Mouse (Mus musculus) small intestine, adult 2 months (tissue): Measurements from ENCODE around the gene Rbm10. TPM values are rescaled to one million over a fixed set of nuclear protein-coding genes. Genes with fewer than 3 reads are reported as not detected.

Source experiments
- H3K27ac ChIP-seq: fragments of 200-500 bp; 2 replicates; pipeline ENCODE4 v1.5.1; 2012; ENCODE audit warnings: low read depth, low read length, control low read depth, inconsistent platforms; ENCODE audit not compliant: insufficient read depth
- H3K27me3 ChIP-seq: fragments of 200-500 bp; 2 replicates; pipeline ENCODE4 v1.6.1; 2012; ENCODE audit warnings: mild to moderate bottlenecking, moderate library complexity, low read length, inconsistent platforms; ENCODE audit not compliant: control insufficient read depth, insufficient read depth
- H3K36me3 ChIP-seq: fragments of 200-500 bp; 2 replicates; pipeline ENCODE4 v1.6.1; 2012; ENCODE audit warnings: mild to moderate bottlenecking, low read length, control low read depth, inconsistent platforms; ENCODE audit not compliant: control insufficient read depth, insufficient read depth
- H3K4me1 ChIP-seq: fragments of 200-500 bp; 2 replicates; pipeline ENCODE4 v1.6.1; 2012; ENCODE audit warnings: low read length, inconsistent platforms, mixed read lengths; ENCODE audit not compliant: control insufficient read depth, insufficient read depth, insufficient read length
- H3K4me3 ChIP-seq: fragments of 200-500 bp; 2 replicates; pipeline ENCODE4 v1.5.1; 2012; ENCODE audit warnings: low read depth, mild to moderate bottlenecking, control low read depth, inconsistent platforms, low read length, moderate library complexity
- CTCF ChIP-seq: fragments of 200-500 bp; IDR thresholded peaks from 2 replicates; pipeline ENCODE4 v1.5.1; 2012; ENCODE audit warnings: low read depth, mild to moderate bottlenecking, control low read depth, inconsistent platforms, low read length, moderate library complexity, mixed read lengths; ENCODE audit not compliant: insufficient replicate concordance, insufficient read length; ENCODE audit errors: extremely low read depth
- POLR2A ChIP-seq: fragments of 200-500 bp; IDR thresholded peaks from 2 replicates; pipeline ENCODE4 v1.6.1; 2012; ENCODE audit warnings: low read depth, mild to moderate bottlenecking, control low read depth, inconsistent platforms, low read length, moderate library complexity
- WGBS: fragments of 180-500 bp; shearing (Covaris S2); methylation state at CpG from one replicate; pipeline ENCODE4 v1.1.7; 2018; 5-methylcytosine and 5-hydroxymethylcytosine counted together
- polyA plus RNA-seq: library from polyadenylated mRNA; depleted of rRNA; stranded (reverse); fragments of >200 nt; gene quantifications from 2 replicates; pipeline ENCODE4 v1.2.3, GENCODE M21; 2012

Gene Rbm10
- polyA plus RNA-seq, 1 experiment: 47.4 TPM

DNA sequence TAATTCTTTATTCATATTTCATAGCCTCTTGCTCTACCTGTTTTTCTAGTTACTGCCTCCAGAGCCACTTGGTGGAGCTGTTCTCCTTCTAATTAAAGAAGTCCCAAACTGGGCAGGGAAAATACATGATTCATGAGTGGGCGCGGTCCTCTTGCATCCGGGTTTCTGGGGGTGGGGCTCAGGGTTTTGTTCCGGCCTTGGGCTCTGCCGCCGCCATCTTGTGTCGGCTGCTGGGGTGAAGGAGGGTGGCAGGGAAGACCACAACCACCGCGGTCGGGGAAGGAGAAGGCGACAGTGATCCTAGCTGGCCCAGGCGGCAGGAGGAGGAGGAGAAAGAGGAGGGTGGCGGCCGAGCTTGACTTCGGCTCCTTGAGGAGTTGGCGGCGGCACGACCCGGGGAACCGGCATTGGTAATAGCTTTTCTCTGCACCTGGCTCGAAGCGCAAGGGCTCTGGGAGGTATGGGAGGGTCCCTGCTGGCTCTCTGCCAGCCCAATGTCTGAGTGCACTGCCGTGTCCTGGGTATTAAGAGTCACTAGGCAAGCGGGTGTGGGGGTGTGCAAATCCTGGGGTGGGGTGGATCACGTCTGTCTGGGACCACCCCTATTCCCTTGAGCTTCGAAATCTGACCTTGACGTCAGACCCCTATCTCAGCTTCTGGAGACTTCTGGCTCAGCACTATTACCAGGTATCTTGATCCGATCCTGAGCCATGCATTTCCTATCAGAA lies 45.6 kb downstream of the Rbm10 start:
- Histone ChIP-seq H3K4me3 (peak overlapping the region; percentile 92), H3K27ac (peak overlapping the region; percentile 82), H3K4me1 (no peaks in the 10 kb centered on the region), H3K27me3 (no peaks in the 10 kb centered on the region), H3K36me3 (peaks cover 3% of the 10 kb centered on the region; the same call in 1 of the 2 replicates)
- TF ChIP-seq POLR2A: peak; percentile 32; the same call in 1 of the 2 replicates
- peak; percentile 24; the same call in 1 of the 2 replicates for TF ChIP-seq CTCF
- WGBS: 17% methylated on average over 27 of the region's 28 CpGs

DNA sequence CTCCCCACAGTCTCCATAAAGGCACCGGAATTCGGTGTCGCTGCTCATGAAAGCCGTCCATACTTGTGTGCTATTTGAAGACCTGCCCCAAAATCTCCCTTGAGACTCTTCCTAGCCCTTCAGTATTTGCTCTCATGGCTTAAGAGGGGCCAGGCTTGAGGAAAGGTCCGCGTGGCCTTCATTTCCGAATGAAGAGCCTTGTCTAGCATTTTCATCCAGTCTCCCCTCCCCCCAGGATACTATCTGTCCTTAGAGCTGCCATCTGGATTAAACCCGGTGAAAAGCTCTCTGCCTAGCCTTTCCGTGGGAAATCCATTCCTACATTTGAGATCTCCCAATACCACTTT lies 46.1 kb downstream of the Rbm10 start:
- Histone ChIP-seq H3K4me3 (peak overlapping the region; percentile 92), H3K27ac (peak overlapping the region; percentile 82; the same call in 1 of the 2 replicates), H3K36me3 (peaks cover 6% of the 10 kb centered on the region), H3K4me1 (no peaks in the 10 kb centered on the region), H3K27me3 (no peaks in the 10 kb centered on the region)
- 9% methylated on average over 9 of the region's 9 CpGs for WGBS
- TF ChIP-seq CTCF (no peak), POLR2A (no peak)

DNA sequence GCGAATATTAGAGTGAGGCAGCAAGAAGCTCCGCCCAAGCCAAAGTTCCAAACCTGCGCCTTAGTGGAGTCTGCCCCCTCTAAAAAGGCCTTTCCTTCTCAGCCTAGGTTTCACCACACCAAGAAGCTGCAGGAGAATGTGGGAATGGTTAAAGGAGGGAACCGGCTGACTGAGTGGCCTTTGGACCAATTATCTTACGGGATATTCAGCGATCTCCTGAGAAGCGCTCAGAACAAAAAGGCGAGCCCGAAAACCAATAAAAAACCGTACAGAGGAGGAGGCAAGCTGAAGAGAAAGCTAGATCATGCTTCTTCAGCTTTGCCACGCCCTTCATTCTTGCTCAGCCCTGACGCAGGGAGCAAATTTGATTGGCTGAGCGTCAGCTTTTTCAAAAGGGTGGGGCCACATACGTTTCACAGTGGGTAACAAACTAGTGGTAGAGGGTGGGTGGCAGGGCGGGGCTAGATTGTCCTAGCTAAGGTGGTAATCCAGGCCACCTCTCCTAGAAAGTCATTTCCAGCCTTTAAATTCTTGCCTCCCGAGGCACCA lies 70.3 kb downstream of the Rbm10 start, which contains the start of gene Cdk16:
Gene Cdk16, plus strand, starts transcription at position 436 of the 549 bp plus-strand sequence.
- TF ChIP-seq CTCF (no peak), POLR2A (no peak)
- Histone ChIP-seq H3K27ac (peak within 1 kb of the TSS; percentile 100), H3K4me1 (0 out of 2 replicates have a peak, but pooled peaks cover 4% of the 10 kb centered on the region), H3K4me3 (peak within 1 kb of the TSS; percentile 76), H3K36me3 (peaks cover 8% of the 10 kb centered on the region), H3K27me3 (no peaks in the 10 kb centered on the region)
- 8% methylated on average over 16 of the region's 16 CpGs for WGBS

DNA sequence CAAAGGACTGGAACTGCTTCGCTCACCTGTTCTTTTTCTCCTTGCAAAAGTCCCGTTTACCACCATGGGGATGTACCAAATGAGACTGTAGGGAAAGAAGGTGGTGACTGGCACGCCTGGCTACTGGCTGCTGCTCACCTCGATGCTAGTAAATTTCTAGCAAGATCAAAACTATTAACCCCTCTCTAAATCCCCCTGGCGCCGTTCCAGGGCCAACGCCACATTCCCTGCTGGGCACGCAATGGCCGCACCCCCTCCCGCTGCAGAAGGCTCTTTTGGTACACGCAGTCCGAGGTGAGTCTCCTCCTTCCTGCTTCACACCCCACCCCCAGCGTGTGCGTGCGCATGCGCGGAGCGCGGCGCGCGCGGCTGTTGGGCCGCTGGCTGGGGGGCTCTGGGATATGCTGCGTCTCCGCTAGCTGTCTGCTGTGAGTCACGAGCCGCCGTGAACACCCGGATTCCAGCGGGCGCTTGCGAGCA lies 70.8 kb downstream of the Rbm10 start:
- TF ChIP-seq CTCF (no peak), POLR2A (peak; percentile 56; the same call in 1 of the 2 replicates)
- H3K27me3 ChIP-seq: no peaks in the 10 kb centered on the region
- 15% methylated on average over 33 of the region's 33 CpGs for WGBS
- 0 out of 2 replicates have a peak, but pooled peaks cover 4% of the 10 kb centered on the region for H3K4me1 ChIP-seq
- peak overlapping the region; percentile 76 for H3K4me3 ChIP-seq
- peaks cover 9% of the 10 kb centered on the region for H3K36me3 ChIP-seq
- H3K27ac ChIP-seq: peak overlapping the region; percentile 100

DNA sequence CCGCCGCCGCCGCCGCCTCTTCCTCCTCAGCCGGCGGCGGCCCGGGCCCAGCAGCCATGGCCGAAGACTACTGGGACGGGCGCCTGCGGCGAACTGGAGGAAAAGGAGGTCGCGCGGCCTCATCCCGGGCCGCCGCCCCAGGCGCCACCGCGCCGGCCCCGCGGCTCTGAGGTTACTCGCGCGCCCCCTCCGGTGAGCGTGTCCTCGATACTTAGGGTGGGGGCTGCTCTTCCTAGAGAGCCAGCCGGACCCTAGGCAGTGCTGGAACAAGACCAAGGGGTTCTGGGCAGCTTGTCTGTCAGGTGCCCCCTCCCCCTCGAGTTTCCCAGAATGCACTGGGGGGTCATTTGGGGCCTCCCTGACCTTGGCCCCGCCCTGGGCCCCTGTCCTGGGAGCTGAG lies 71.3 kb downstream of the Rbm10 start:
- peaks cover 12% of the 10 kb centered on the region for H3K36me3 ChIP-seq
- peak overlapping the region; percentile 76 for H3K4me3 ChIP-seq
- H3K27ac ChIP-seq: peak overlapping the region; percentile 74
- no peaks in the 10 kb centered on the region for H3K27me3 ChIP-seq
- WGBS: 24% methylated on average over 33 of the region's 35 CpGs
- TF ChIP-seq POLR2A (no peak), CTCF (no peak)
- 0 out of 2 replicates have a peak, but pooled peaks cover 4% of the 10 kb centered on the region for H3K4me1 ChIP-seq

DNA sequence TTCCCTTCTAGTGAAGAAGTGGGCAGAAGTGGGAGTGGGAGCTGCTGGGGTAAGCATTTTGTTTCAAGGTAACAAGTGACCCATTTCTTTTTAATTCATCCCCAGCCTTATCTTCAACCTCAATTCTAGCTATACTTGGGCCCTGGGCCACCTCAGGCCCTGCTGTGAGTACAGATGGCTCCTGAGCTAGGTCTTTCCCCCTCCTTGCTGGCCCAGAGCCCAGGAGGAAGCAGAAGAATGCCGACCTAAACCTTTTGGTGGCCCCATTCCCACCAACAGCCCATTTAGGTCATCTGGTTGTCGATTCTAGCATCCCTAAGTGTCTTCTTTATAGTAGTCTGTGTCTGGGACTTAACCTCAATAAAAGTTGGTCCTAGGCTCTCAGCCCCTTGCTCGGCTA lies 74.3 kb downstream of the Rbm10 start:
- 0 out of 2 replicates have a peak, but pooled peaks cover 4% of the 10 kb centered on the region for H3K4me1 ChIP-seq
- no peak overlapping the region for H3K27ac ChIP-seq
- peaks cover 33% of the 10 kb centered on the region for H3K36me3 ChIP-seq
- WGBS: 33% methylated on average over 3 of the region's 3 CpGs
- H3K4me3 ChIP-seq: no peak overlapping the region
- TF ChIP-seq CTCF (no peak), POLR2A (no peak)
- H3K27me3 ChIP-seq: no peaks in the 10 kb centered on the region

DNA sequence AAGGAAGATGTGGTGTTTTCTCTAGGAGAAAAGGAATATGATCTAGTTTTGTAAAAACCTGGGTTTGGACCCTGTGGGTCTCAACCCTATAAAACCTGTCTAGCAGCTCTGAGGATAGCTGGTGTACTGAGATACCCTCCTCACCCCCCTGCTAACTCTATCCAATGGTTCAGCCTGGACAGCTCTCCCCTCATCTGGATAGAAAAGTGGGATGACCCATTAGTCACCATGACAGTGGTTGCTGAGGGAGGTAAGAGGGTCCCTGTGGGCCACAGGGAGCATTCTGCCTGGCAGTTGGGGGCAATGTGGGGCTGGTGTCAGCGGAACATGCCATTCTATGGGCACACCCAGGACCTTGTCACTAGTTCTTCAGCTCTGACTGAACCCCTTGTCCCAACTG lies 75.3 kb downstream of the Rbm10 start:
- H3K4me1 ChIP-seq: 0 out of 2 replicates have a peak, but pooled peaks cover 4% of the 10 kb centered on the region
- H3K27ac ChIP-seq: no peak overlapping the region
- H3K27me3 ChIP-seq: no peaks in the 10 kb centered on the region
- H3K4me3 ChIP-seq: no peak overlapping the region
- WGBS: 85% methylated on average over 1 of the region's 1 CpGs
- H3K36me3 ChIP-seq: peaks cover 37% of the 10 kb centered on the region
- TF ChIP-seq POLR2A (no peak), CTCF (no peak)
